Mouse (Mus musculus): Measurements from ENCODE around the gene Sez6. TPM values are rescaled to one million over a fixed set of nuclear protein-coding genes. Genes with fewer than 3 reads are reported as not detected.
A peak's percentile ranks its signal among the peaks of the same experiment; 100 is the strongest.

The Sez6 gene
- polyA plus RNA-seq, 1 experiment from 2014 or later, result 0.84 TPM

GRCm38 (mm10) chr11:77973520-77973919 lies 42.9 kb downstream of the Sez6 start:
- H3K9ac ChIP-seq, result no peak overlapping the region
- H3K9me3 ChIP-seq, result no peaks in the 10 kb centered on the region
- no peaks in the 10 kb centered on the region for H3K36me3 ChIP-seq
- H3K4me1 ChIP-seq, result no peaks in the 10 kb centered on the region
- WGBS, result 84% methylated on average over 7 of the region's 7 CpGs
- no peak overlapping the region for H3K27ac ChIP-seq
- no peak overlapping the region for H3K4me3 ChIP-seq
- no peak overlapping the region for H3K4me2 ChIP-seq
- ATAC-seq (ENCODE audit: insufficient number of reproducible peaks, low FRiP score, low TSS enrichment, low read depth), result no peak
- peaks cover 55% of the 10 kb centered on the region for H3K27me3 ChIP-seq

DNA sequence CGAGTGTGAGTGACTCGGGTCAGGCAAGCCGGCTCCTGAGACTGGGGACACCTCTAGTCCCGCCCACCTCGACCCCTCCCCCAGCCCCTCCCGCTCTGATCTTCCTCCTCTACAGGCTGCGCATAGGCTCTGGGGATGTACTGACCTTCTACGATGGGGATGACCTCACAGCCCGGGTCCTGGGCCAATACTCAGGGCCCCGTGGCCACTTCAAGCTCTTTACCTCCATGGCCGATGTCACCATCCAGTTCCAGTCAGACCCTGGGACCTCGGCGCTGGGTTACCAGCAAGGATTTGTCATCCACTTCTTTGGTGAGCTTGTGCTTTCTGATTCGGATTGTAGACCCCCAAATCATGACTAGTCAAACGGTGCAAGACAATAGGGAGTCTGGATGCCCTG lies 43.7 kb downstream of the Sez6 start:
- Histone ChIP-seq H3K36me3 (no peaks in the 10 kb centered on the region), H3K9ac (no peak overlapping the region), H3K9me3 (no peaks in the 10 kb centered on the region), H3K27me3 (peaks cover 54% of the 10 kb centered on the region), H3K27ac (no peak overlapping the region), H3K4me1 (no peaks in the 10 kb centered on the region), H3K4me3 (no peak overlapping the region), H3K4me2 (no peak overlapping the region)
- no peak for ATAC-seq (ENCODE audit: insufficient number of reproducible peaks, low FRiP score, low TSS enrichment, low read depth)
- WGBS, result 41% methylated on average over 15 of the region's 15 CpGs

DNA sequence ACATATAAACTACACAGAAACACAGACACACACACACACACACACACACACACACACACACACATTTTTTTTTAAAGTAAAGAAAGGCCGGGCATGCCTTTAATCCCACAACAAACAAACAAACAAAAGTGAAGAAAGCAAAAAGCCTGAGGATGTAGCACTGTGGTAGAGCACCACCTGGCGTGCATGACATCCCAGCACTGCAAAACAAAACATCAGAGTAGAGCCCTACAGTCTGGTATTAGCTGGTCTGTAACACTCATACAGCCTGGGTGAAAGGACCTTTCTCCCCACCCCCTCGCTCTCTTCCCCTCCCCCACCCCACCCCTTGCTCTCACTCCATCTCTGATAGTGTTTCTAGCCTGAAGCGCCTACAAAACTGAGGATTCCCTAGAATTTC lies 45.3 kb downstream of the Sez6 start:
- H3K9ac ChIP-seq, result no peak overlapping the region
- peaks cover 54% of the 10 kb centered on the region for H3K27me3 ChIP-seq
- no peaks in the 10 kb centered on the region for H3K36me3 ChIP-seq
- H3K4me3 ChIP-seq, result no peak overlapping the region
- H3K9me3 ChIP-seq, result no peaks in the 10 kb centered on the region
- 23% methylated on average over 4 of the region's 4 CpGs for WGBS
- H3K27ac ChIP-seq, result no peak overlapping the region
- H3K4me1 ChIP-seq, result 0 out of 2 replicates have a peak, but pooled peaks cover 3% of the 10 kb centered on the region
- H3K4me2 ChIP-seq, result no peak overlapping the region
- ATAC-seq (ENCODE audit: insufficient number of reproducible peaks, low FRiP score, low TSS enrichment, low read depth), result no peak

DNA sequence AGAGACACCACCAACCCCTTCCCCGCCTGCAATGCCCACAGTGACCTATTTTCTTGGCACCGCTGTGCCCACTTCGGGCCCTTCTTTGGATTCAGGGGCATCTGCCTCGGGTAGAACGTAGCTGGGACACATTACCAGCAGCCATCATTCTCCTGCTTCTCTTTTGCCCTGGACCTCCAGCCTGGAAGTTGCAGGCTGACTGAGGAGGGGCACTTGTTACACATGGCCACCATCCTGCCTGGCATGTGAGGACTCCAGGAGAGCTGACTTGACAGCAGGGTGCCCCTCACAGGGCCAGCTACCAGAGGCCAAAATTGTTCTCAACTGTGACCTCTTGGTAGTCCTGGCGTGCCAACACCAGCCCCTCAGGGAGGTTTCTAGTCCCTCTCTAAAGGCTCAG lies 47.6 kb downstream of the Sez6 start:
- Histone ChIP-seq H3K27ac (no peak overlapping the region), H3K27me3 (peaks cover 46% of the 10 kb centered on the region), H3K36me3 (no peaks in the 10 kb centered on the region), H3K4me2 (no peak overlapping the region), H3K9me3 (no peaks in the 10 kb centered on the region), H3K4me3 (no peak overlapping the region), H3K4me1 (0 out of 2 replicates have a peak, but pooled peaks cover 3% of the 10 kb centered on the region), H3K9ac (no peak overlapping the region)
- 82% methylated on average over 6 of the region's 6 CpGs for WGBS
- ATAC-seq (ENCODE audit: insufficient number of reproducible peaks, low FRiP score, low TSS enrichment, low read depth), result no peak

GRCm38 (mm10) chr11:77979221-77979809 lies 48.7 kb downstream of the Sez6 start:
- 79% methylated on average over 8 of the region's 8 CpGs for WGBS
- no peak overlapping the region for H3K4me2 ChIP-seq
- no peak overlapping the region for H3K9ac ChIP-seq
- H3K27ac ChIP-seq, result no peak overlapping the region
- ATAC-seq (ENCODE audit: insufficient number of reproducible peaks, low FRiP score, low TSS enrichment, low read depth), result no peak
- H3K27me3 ChIP-seq, result peaks cover 35% of the 10 kb centered on the region
- no peaks in the 10 kb centered on the region; the same call in 1 of the 2 replicates for H3K36me3 ChIP-seq
- 0 out of 2 replicates have a peak, but pooled peaks cover 3% of the 10 kb centered on the region for H3K4me1 ChIP-seq
- H3K9me3 ChIP-seq, result no peaks in the 10 kb centered on the region
- H3K4me3 ChIP-seq, result no peak overlapping the region

GRCm38 (mm10) chr11:77980281-77981204 lies 49.9 kb downstream of the Sez6 start:
- 34% methylated on average over 11 of the region's 11 CpGs for WGBS
- H3K4me1 ChIP-seq, result peaks cover 9% of the 10 kb centered on the region
- no peak overlapping the region for H3K4me2 ChIP-seq
- H3K36me3 ChIP-seq, result no peaks in the 10 kb centered on the region; the same call in 1 of the 2 replicates
- no peak for ATAC-seq (ENCODE audit: insufficient number of reproducible peaks, low FRiP score, low TSS enrichment, low read depth)
- H3K9me3 ChIP-seq, result no peaks in the 10 kb centered on the region
- peaks cover 22% of the 10 kb centered on the region for H3K27me3 ChIP-seq
- H3K27ac ChIP-seq, result no peak overlapping the region
- no peak overlapping the region for H3K9ac ChIP-seq
- no peak overlapping the region for H3K4me3 ChIP-seq

- WGBS, result under 1% methylated on average over 29 of the region's 29 CpGs
These were observed 51.2 kb downstream of the Sez6 start for GRCm38 (mm10) chr11:77981609-77982440.

DNA sequence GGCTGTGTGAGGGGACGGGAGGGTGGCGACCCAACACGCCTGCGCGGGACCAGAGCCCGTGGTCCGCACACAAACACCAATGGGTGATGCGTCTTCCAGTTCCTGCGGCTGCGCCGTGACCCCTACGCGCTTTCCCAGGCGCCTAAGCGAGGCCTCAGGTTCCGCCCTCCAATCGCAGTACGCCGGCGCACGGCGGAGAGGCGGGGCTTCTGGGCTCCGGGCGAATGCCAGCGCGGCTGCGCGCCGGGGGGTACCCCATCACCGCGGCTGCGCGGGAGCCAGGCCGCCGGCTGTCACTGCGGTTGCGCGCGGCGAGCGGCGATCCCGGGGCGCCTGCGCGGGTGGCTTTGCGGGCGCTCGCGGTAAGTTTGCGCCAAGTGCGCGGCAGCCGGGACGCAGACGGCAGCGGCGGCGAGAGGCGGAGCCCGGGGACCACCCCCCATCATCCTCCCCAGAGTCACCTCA lies 51.9 kb downstream of the Sez6 start, which contains the start of gene Phf12:
Phf12 (plus strand) TSS at position 314 of the 465 bp plus-strand sequence.
- peak within 1 kb of the TSS; percentile 100 for H3K4me3 ChIP-seq
- ATAC-seq (ENCODE audit: insufficient number of reproducible peaks, low FRiP score, low TSS enrichment, low read depth), result peak; percentile 92
- peaks cover 12% of the 10 kb centered on the region for H3K4me1 ChIP-seq
- WGBS, result under 1% methylated on average over 58 of the region's 62 CpGs
- H3K9ac ChIP-seq, result peak within 1 kb of the TSS; percentile 98
- H3K9me3 ChIP-seq, result no peaks in the 10 kb centered on the region
- peak within 1 kb of the TSS; percentile 98 for H3K27ac ChIP-seq
- peak within 1 kb of the TSS; percentile 72 for H3K4me2 ChIP-seq
- H3K36me3 ChIP-seq, result no peaks in the 10 kb centered on the region; the same call in 1 of the 2 replicates
- H3K27me3 ChIP-seq, result peaks cover 7% of the 10 kb centered on the region

More at GRCm38 (mm10) chr11:77981609-77982440, 51.2 kb downstream of the Sez6 start:
- ATAC-seq (ENCODE audit: insufficient number of reproducible peaks, low FRiP score, low TSS enrichment, low read depth), result peak; percentile 88
- Histone ChIP-seq H3K4me3 (peak overlapping the region; percentile 100), H3K4me1 (peaks cover 12% of the 10 kb centered on the region), H3K9ac (peak overlapping the region; percentile 31; the same call in 1 of the 2 replicates), H3K4me2 (peak overlapping the region; percentile 72), H3K27ac (peak overlapping the region; percentile 98), H3K36me3 (no peaks in the 10 kb centered on the region; the same call in 1 of the 2 replicates), H3K27me3 (peaks cover 12% of the 10 kb centered on the region), H3K9me3 (no peaks in the 10 kb centered on the region)

DNA sequence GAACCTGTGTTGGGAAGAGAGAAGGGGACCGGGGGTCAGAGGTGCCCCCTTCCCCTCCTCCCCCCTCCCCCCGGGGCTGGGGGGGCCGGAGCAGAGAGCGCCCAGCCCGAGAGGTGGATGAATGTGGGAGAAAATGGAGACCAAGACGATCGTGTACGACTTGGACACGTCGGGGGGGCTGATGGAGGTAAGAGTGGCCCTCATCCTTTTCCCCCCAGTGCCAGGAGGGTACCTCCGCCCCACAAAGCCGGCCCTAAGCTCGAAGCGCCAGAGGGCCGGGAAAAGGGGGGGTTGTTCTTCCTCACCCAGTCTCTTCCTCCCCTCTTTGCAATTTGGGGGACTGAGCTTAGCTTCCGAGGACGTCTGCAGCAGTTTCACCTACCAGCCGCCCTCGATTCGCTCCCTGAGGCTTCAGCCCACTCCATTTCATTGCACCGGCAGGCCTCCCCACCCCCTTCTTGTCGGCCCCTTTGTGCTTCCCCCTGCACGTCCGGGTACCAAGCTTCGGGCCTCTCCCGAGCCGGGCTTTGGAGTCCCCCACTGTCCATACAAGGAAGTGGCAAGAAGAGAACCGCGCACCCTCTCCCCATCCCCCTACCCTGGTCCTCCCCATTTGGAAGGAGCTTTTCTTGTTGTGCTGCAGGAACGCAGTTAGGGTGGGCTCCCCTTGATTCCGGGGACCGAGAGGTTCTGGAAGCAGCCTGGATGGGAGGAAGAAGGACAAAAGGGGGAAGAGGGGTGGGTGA lies 52.8 kb downstream of the Sez6 start:
- H3K9me3 ChIP-seq, result no peaks in the 10 kb centered on the region
- H3K9ac ChIP-seq, result peak overlapping the region; percentile 98
- under 1% methylated on average over 27 of the region's 32 CpGs for WGBS
- H3K27ac ChIP-seq, result peak overlapping the region; percentile 94
- peak overlapping the region; percentile 72 for H3K4me2 ChIP-seq
- ATAC-seq (ENCODE audit: insufficient number of reproducible peaks, low FRiP score, low TSS enrichment, low read depth), result no peak
- peak overlapping the region; percentile 100 for H3K4me3 ChIP-seq
- peaks cover 2% of the 10 kb centered on the region for H3K36me3 ChIP-seq
- H3K4me1 ChIP-seq, result peaks cover 12% of the 10 kb centered on the region
- no peaks in the 10 kb centered on the region for H3K27me3 ChIP-seq

DNA sequence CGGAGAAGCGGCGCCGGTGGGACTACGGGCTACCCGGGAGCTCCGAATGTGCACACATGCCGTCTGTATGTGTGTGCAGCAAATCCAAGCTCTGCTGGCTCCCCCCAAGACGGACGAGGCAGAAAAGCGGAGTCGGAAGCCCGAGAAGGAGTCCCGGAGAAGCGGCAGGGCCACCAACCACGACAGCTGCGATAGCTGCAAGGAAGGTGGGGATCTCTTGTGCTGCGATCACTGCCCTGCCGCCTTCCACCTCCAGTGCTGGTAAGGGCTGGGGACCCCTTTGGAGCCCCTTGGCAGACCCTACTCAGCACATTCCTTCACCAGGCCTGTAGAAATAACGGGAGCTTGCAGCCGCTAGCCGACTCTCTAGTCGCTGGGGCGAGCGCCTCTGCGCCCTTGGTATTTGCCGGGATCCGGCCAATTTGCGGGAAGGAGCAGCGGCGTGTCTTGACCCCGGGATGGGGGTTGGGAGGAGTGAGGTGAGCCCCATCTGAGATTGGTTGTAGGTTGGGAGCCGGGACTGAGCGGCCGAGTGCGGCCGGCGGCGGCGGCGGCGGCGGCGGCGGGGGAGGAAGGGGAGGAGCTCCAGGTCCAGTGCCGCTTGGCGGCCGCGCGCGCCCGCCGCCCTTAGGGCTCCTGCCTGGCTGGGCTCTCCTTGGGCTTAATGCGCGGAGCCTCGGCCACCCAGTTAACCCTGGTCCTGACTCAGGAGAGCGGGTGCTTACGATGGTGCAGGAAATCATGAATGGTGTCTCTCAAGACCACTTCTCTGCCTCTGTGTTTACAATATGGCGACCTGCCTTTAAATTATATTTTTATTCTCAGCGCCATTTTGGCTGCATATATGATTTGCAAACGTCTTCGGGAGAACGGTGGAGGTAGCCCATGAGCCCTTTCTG lies 53.6 kb downstream of the Sez6 start:
- under 1% methylated on average over 56 of the region's 63 CpGs for WGBS
- H3K27me3 ChIP-seq, result no peaks in the 10 kb centered on the region
- H3K4me2 ChIP-seq, result peak overlapping the region; percentile 72
- peak overlapping the region; percentile 100 for H3K4me3 ChIP-seq
- no peaks in the 10 kb centered on the region for H3K9me3 ChIP-seq
- peak overlapping the region; percentile 94 for H3K27ac ChIP-seq
- peaks cover 10% of the 10 kb centered on the region for H3K36me3 ChIP-seq
- peaks cover 12% of the 10 kb centered on the region for H3K4me1 ChIP-seq
- H3K9ac ChIP-seq, result peak overlapping the region; percentile 98
- no peak for ATAC-seq (ENCODE audit: insufficient number of reproducible peaks, low FRiP score, low TSS enrichment, low read depth)

Measured in limb, embryonic 15.5 days (tissue).